Mouse (Mus musculus) CH12.LX (cell line): Measurements from ENCODE around the gene Pdrg1. TPM values are rescaled to one million over a fixed set of nuclear protein-coding genes. Genes with fewer than 3 reads are reported as not detected.

Source experiments
- DNase-seq: peaks from one replicate; pipeline ENCODE4 v3.0.0-alpha.2; 2013; ENCODE audit errors: extremely low read depth
- H3K27ac ChIP-seq: 2 replicates; pipeline ENCODE4 v1.5.1; 2012; ENCODE audit warnings: low read depth, mild to moderate bottlenecking, control low read depth, moderate library complexity; ENCODE audit not compliant: insufficient read depth
- H3K27me3 ChIP-seq: replicated peaks from 2 replicates; pipeline ENCODE3; 2012; ENCODE audit warnings: inconsistent platforms
- H3K36me3 ChIP-seq, 2 experiments: replicated peaks in 1 of 2; 2 replicates each; pipeline versions ENCODE3 to v1.6.1; 2012; ENCODE audit warnings: inconsistent platforms in 1 of 2, low read length in 1 of 2, mild to moderate bottlenecking in 1 of 2, mixed read lengths in 1 of 2, moderate library complexity in 1 of 2; ENCODE audit not compliant: control insufficient read depth in 1 of 2, insufficient read depth in 1 of 2
- H3K4me1 ChIP-seq, 2 experiments: 2 replicates each; pipeline ENCODE4 v1.6.1; 2012; ENCODE audit warnings: inconsistent platforms in 1 of 2, moderate library complexity in 1 of 2; ENCODE audit not compliant: insufficient read depth in 2 of 2, control insufficient read depth in 1 of 2
- H3K4me2 ChIP-seq: 2 replicates; pipeline ENCODE4 v1.6.1; 2012; ENCODE audit warnings: low read depth, mild to moderate bottlenecking, control low read depth; ENCODE audit not compliant: poor library complexity, insufficient read depth, severe bottlenecking
- H3K4me3 ChIP-seq, 3 experiments: fragments of 150-350 bp in 1 of 3; sonication (generic) in 1 of 3; replicated peaks in 1 of 3; 2 replicates each; pipeline versions ENCODE3 to v1.5.1; 2011 to 2012; ENCODE audit warnings: low read depth in 2 of 3, low read length in 2 of 3, mild to moderate bottlenecking in 2 of 3, moderate library complexity in 2 of 3, control low read depth in 1 of 3, improper control_type of control experiment in 1 of 3, inconsistent platforms in 1 of 3, mixed read lengths in 1 of 3; ENCODE audit not compliant: poor library complexity in 1 of 3
- H3K79me2 ChIP-seq: replicated peaks from 2 replicates; pipeline ENCODE4 v1.6.1; 2012; ENCODE audit warnings: mild to moderate bottlenecking, moderate library complexity; ENCODE audit not compliant: control insufficient read depth, poor library complexity, insufficient read depth, severe bottlenecking; ENCODE audit errors: extremely low read depth
- H3K9ac ChIP-seq: 2 replicates; pipeline ENCODE4 v1.6.1; 2012; ENCODE audit warnings: low read depth, mild to moderate bottlenecking, control low read depth, moderate library complexity; ENCODE audit not compliant: insufficient read depth
- H3K9me3 ChIP-seq: replicated peaks from 2 replicates; pipeline ENCODE3; 2012; ENCODE audit warnings: low read length, inconsistent platforms, mixed read lengths
- BHLHE40 ChIP-seq: IDR thresholded peaks from 2 replicates; pipeline ENCODE4 v1.6.1; 2011; ENCODE audit warnings: mild to moderate bottlenecking, low read depth, low read length, improper control_type of control experiment
- CHD2 ChIP-seq: IDR thresholded peaks from 2 replicates; pipeline ENCODE4 v1.6.1; 2011; ENCODE audit warnings: low read length, improper control_type of control experiment
- CTCF ChIP-seq, 2 experiments: IDR thresholded peaks in 1 of 2; conservative IDR thresholded peaks in 1 of 2; 2 replicates each; pipeline ENCODE4 v1.5.1; 2011 to 2012; ENCODE audit warnings: low read depth in 2 of 2, low read length in 2 of 2, improper control_type of control experiment in 1 of 2, inconsistent platforms in 1 of 2, mild to moderate bottlenecking in 1 of 2, moderate library complexity in 1 of 2
- E2F4 ChIP-seq: IDR thresholded peaks from 2 replicates; pipeline ENCODE4 v1.6.1; 2011; ENCODE audit warnings: low read depth, low read length, improper control_type of control experiment; ENCODE audit not compliant: insufficient replicate concordance
- EP300 ChIP-seq: IDR thresholded peaks from 2 replicates; pipeline ENCODE4 v1.6.1; 2011; ENCODE audit warnings: low read length, improper control_type of control experiment
- GABPA ChIP-seq: IDR thresholded peaks from 2 replicates; pipeline ENCODE4 v1.6.1; 2012; ENCODE audit warnings: low read depth, low read length, improper control_type of control experiment, inconsistent platforms; ENCODE audit not compliant: insufficient replicate concordance
- HCFC1 ChIP-seq: IDR thresholded peaks from 2 replicates; pipeline ENCODE4 v1.6.1; 2012; ENCODE audit warnings: low read depth, mild to moderate bottlenecking, inconsistent platforms, low read length, improper control_type of control experiment
- IRF4 ChIP-seq: IDR thresholded peaks from 2 replicates; pipeline ENCODE4 v1.6.1; 2014; ENCODE audit warnings: low read depth, mild to moderate bottlenecking, inconsistent platforms, low read length, improper control_type of control experiment
- JUN ChIP-seq: IDR thresholded peaks from 2 replicates; pipeline ENCODE4 v1.6.1; 2011; ENCODE audit warnings: low read depth, mild to moderate bottlenecking, low read length, improper control_type of control experiment, moderate library complexity; ENCODE audit not compliant: insufficient read depth
- JUND ChIP-seq: conservative IDR thresholded peaks from 2 replicates; pipeline ENCODE4 v1.6.1; 2011; ENCODE audit warnings: low read depth, low read length, improper control_type of control experiment
- MAZ ChIP-seq: IDR thresholded peaks from 2 replicates; pipeline ENCODE4 v1.6.1; 2012; ENCODE audit warnings: low read depth, mild to moderate bottlenecking, inconsistent platforms, low read length, improper control_type of control experiment, moderate library complexity
- MEF2A ChIP-seq: IDR thresholded peaks from 2 replicates; pipeline ENCODE4 v1.6.1; 2014; ENCODE audit warnings: low read depth, mild to moderate bottlenecking, inconsistent platforms, low read length, improper control_type of control experiment, borderline replicate concordance
- MXI1 ChIP-seq: IDR thresholded peaks from 2 replicates; pipeline ENCODE4 v1.6.1; 2011; ENCODE audit warnings: mild to moderate bottlenecking, low read depth, low read length, improper control_type of control experiment
- MYC ChIP-seq: IDR thresholded peaks from 2 replicates; pipeline ENCODE4 v1.6.1; 2011; ENCODE audit warnings: low read depth, mild to moderate bottlenecking, improper control_type of control experiment, low read length
- NRF1 ChIP-seq: IDR thresholded peaks from 2 replicates; pipeline ENCODE4 v1.6.1; 2014; ENCODE audit warnings: low read depth, mild to moderate bottlenecking, inconsistent platforms, low read length, improper control_type of control experiment, moderate library complexity
- PAX5 ChIP-seq: IDR thresholded peaks from 2 replicates; pipeline ENCODE4 v1.6.1; 2012; ENCODE audit warnings: low read length, inconsistent platforms, mixed read lengths
- POLR2A ChIP-seq: IDR thresholded peaks from 2 replicates; pipeline ENCODE4 v1.6.1; 2011; ENCODE audit warnings: low read depth, mild to moderate bottlenecking, improper control_type of control experiment, low read length
- SIN3A ChIP-seq: IDR thresholded peaks from 2 replicates; pipeline ENCODE4 v1.6.1; 2012; ENCODE audit warnings: low read length, improper control_type of control experiment, inconsistent platforms
- TBP ChIP-seq: conservative IDR thresholded peaks from 2 replicates; pipeline ENCODE4 v1.6.1; 2011; ENCODE audit warnings: low read depth, low read length, improper control_type of control experiment
- UBTF ChIP-seq: IDR thresholded peaks from 2 replicates; pipeline ENCODE4 v1.6.1; 2012; ENCODE audit warnings: low read depth, mild to moderate bottlenecking, inconsistent platforms, low read length, improper control_type of control experiment, moderate library complexity
- USF1 ChIP-seq: IDR thresholded peaks from 2 replicates; pipeline ENCODE4 v1.6.1; 2014; ENCODE audit warnings: low read depth, mild to moderate bottlenecking, inconsistent platforms, low read length, improper control_type of control experiment
- ZKSCAN1 ChIP-seq: IDR thresholded peaks from 2 replicates; pipeline ENCODE4 v1.6.1; 2012; ENCODE audit warnings: low read depth, inconsistent platforms, low read length, improper control_type of control experiment, borderline replicate concordance
- dilution Hi-C: fragments of 300-500 bp; cut with MboI; formaldehyde crosslinking; loops from 2 replicates; pipeline ENCODE4 v1.14.3; 2020; ENCODE audit warnings: low sequenced_read_pairs; ENCODE audit not compliant: extremely low pct_unique_long_range_greater_than_20kb, extremely low pct_ligation_motif_present
- in situ Hi-C: fragments of 300-500 bp; cut with MboI; formaldehyde crosslinking; loops from 3 replicates; pipeline ENCODE4 v1.14.3; 2019; ENCODE audit warnings: low sequenced_read_pairs, low pct_ligation_motif_present, low pct_unique_long_range_greater_than_20kb, mixed read lengths
- polyA plus RNA-seq: library from polyadenylated mRNA; unstranded; fragments of >175 nt; gene quantifications from 2 replicates; pipeline ENCODE4 v1.2.1, GENCODE M21; 2012; ENCODE audit warnings: low read depth; ENCODE audit not compliant: insufficient read length
- total RNA-seq, 2 experiments: library from RNA; depleted of rRNA; stranded (reverse); fragments of 300-350 nt in 1 of 2; fragments of >200 nt in 1 of 2; gene quantifications; 2 replicates each; pipeline ENCODE4 v1.2.3; 2012 to 2014

The Pdrg1 gene
- total and polyA plus RNA-seq, 3 experiments: 26.1 to 56.4 (median 50.9) TPM

DNA sequence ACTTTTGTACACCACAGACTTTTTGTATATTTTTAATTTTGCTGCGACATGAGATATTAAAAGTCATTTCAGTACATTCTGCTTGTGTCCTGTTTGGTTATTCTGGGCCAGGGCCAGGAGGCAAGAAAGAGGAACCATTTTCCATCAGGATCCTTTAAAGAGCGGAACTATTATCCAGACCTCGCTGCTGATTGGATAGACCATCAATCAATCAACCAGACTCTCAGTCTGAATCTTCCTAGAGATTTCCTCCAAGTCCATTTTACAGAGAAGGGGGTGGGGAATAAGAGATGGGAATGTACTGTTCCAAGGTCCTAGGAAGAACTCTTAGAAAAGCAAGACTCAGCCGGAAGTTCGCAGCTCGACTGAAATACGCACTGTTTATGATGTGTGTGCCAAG is 45.0 kb upstream of the Pdrg1 start:
- in situ Hi-C loops: no loop called here
- no peak overlapping the region for H3K4me3 ChIP-seq

DNA sequence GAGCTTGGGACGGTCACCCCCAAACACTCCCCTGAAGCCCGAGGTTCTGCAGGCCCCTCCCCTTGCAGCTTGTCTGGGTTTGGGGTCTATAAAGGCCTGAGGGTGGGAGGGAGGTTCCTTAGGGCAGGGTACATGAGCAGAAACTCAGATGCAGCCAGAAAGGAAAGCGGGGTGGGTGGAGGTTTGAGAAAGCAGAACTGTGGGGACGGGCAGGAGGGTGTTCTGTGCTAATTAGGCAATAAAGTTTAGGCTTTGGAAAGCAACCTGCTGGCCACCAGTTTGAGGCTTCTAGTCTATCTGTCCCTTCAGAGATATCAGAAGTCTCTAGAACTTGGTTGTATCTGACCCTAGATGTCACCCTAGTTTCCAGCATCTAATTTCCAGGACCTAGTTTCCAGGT is 43.1 kb upstream of the Pdrg1 start:
- Histone ChIP-seq H3K9me3 (no peaks in the 10 kb centered on the region), H3K36me3 (no peaks in the 10 kb centered on the region), H3K4me2 (no peak overlapping the region), H3K9ac (no peak overlapping the region), H3K4me1 (peaks cover 4 to 29% of the 10 kb centered on the region in 2 experiments; a peak in 3 of 4 replicates), H3K79me2 (no peaks in the 10 kb centered on the region), H3K27ac (no peak overlapping the region), H3K4me3 (no peak overlapping the region), H3K27me3 (peaks cover 84% of the 10 kb centered on the region)
- dilution Hi-C loops (no loop called here), in situ Hi-C loops (no loop called here)
- no peak for DNase-seq
- TF ChIP-seq CHD2: no peak
- TF ChIP-seq E2F4: no peak
- TF ChIP-seq UBTF: no peak
- no peak for TF ChIP-seq PAX5
- no peak for TF ChIP-seq USF1
- TF ChIP-seq MXI1: no peak
- no peak for TF ChIP-seq TBP
- no peak for TF ChIP-seq IRF4
- TF ChIP-seq MEF2A: no peak
- TF ChIP-seq CTCF (conservative IDR thresholded peaks at IDR 0.05 in 1 of 2, IDR thresholded peaks at IDR 0.05 in 1 of 2; ENCODE audit: low read depth in 2 of 2, low read length in 2 of 2): no peak
- no peak for TF ChIP-seq ZKSCAN1
- no peak for TF ChIP-seq MYC

More for the DNA sequence above, 45.0 kb upstream of the Pdrg1 start:
- dilution Hi-C loops: no loop called here
- no peak overlapping the region for H3K27ac ChIP-seq
- TF ChIP-seq GABPA: no peak
- TF ChIP-seq BHLHE40: no peak
- no peak for TF ChIP-seq JUND
- TF ChIP-seq JUN: no peak
- no peak for TF ChIP-seq HCFC1
- TF ChIP-seq EP300: no peak
- TF ChIP-seq USF1: no peak
- TF ChIP-seq NRF1: no peak
- TF ChIP-seq MAZ: no peak
- TF ChIP-seq SIN3A: no peak
- no peak for TF ChIP-seq MXI1
- no peak for TF ChIP-seq POLR2A
- no peak for TF ChIP-seq MYC
- no peak for TF ChIP-seq CHD2
- no peaks in the 10 kb centered on the region for H3K79me2 ChIP-seq
- peaks cover 83% of the 10 kb centered on the region for H3K27me3 ChIP-seq
- no peaks in the 10 kb centered on the region for H3K36me3 ChIP-seq
- H3K4me1 ChIP-seq: peaks cover 4 to 29% of the 10 kb centered on the region in 2 experiments; a peak in 3 of 4 replicates
- no peak overlapping the region for H3K4me2 ChIP-seq
- H3K9me3 ChIP-seq: no peaks in the 10 kb centered on the region
- H3K9ac ChIP-seq: no peak overlapping the region
- no peak for DNase-seq
